Mouse (Mus musculus) midbrain, postnatal 0 days (tissue): ENCODE measurements around the gene Hspa12b. TPM values are rescaled to one million over a fixed set of nuclear protein-coding genes. Genes with fewer than 3 reads are reported as not detected.
"Not testable (repeated sequence)": the region's sequence is repeated elsewhere in the genome, so short reads cannot be mapped to it uniquely, and the experiment has no call there.

Experiments used
- ATAC-seq: fragments of 200-750 bp; cut with Nextera tagmentation; 2 replicates; pipeline ENCODE4 v1.8.0; 2017; ENCODE audit warnings: moderate number of reproducible peaks, mild to moderate bottlenecking, moderate TSS enrichment, moderate library complexity; ENCODE audit not compliant: low FRiP score
- DNase-seq: peaks from one replicate; pipeline ENCODE4 v3.0.0-alpha.2; 2015; ENCODE audit warnings: low spot score
- H3K27ac ChIP-seq: fragments of 300-500 bp; sonication (generic); 2 replicates; pipeline ENCODE4 v1.5.1; 2014; ENCODE audit warnings: low read depth, mild to moderate bottlenecking, low read length, mixed read lengths
- H3K27me3 ChIP-seq: fragments of 300-500 bp; sonication (generic); 2 replicates; pipeline ENCODE4 v1.6.1; 2014; ENCODE audit warnings: low read length, control low read depth, mixed read lengths; ENCODE audit not compliant: insufficient read depth
- H3K36me3 ChIP-seq: fragments of 300-500 bp; sonication (generic); 2 replicates; pipeline ENCODE4 v1.6.1; 2014; ENCODE audit warnings: low read length, control low read depth, mixed read lengths; ENCODE audit not compliant: insufficient read depth
- H3K4me1 ChIP-seq: fragments of 300-500 bp; sonication (generic); 2 replicates; pipeline ENCODE4 v1.6.1; 2014; ENCODE audit warnings: mild to moderate bottlenecking, control low read depth, antibody characterized with exemption, low read length, mixed read lengths; ENCODE audit not compliant: insufficient read depth
- H3K4me2 ChIP-seq: fragments of 300-500 bp; sonication (generic); 2 replicates; pipeline ENCODE4 v1.6.1; 2014; ENCODE audit warnings: low read depth, mild to moderate bottlenecking, low read length, mixed read lengths; ENCODE audit not compliant: poor library complexity, severe bottlenecking
- H3K4me3 ChIP-seq: fragments of 300-500 bp; sonication (generic); 2 replicates; pipeline ENCODE4 v1.5.1; 2014; ENCODE audit warnings: low read depth, mild to moderate bottlenecking, low read length, moderate library complexity
- H3K9ac ChIP-seq: fragments of 300-500 bp; sonication (generic); replicated peaks from 2 replicates; pipeline ENCODE4 v1.6.1; 2014; ENCODE audit warnings: mild to moderate bottlenecking, low read length, moderate library complexity, mixed read lengths; ENCODE audit not compliant: poor library complexity, severe bottlenecking
- H3K9me3 ChIP-seq: fragments of 300-500 bp; sonication (generic); 2 replicates; pipeline ENCODE4 v1.6.1; 2016; ENCODE audit warnings: low read length, control low read depth
- CTCF ChIP-seq: IDR thresholded peaks from 2 replicates; pipeline ENCODE4 v1.5.1; 2016; ENCODE audit warnings: antibody characterized with exemption, mild to moderate bottlenecking
- WGBS: fragments of 180-500 bp; shearing (Covaris S2); extraction: QIAGEN DNeasy Blood & Tissue Kit; methylation state at CpG from one replicate; pipeline ENCODE4 v1.1.7; 2014; 5-methylcytosine and 5-hydroxymethylcytosine counted together
- polyA plus RNA-seq: library from polyadenylated mRNA; unstranded; fragments of >200 nt; fragmentation: Nextera tagmentation; extraction: Ambion mirVana; gene quantifications from 2 replicates; pipeline ENCODE4 v1.2.1, GENCODE M21; 2015
- total RNA-seq: library from RNA; depleted of rRNA; stranded (reverse); fragments of >200 nt; gene quantifications from 2 replicates; pipeline ENCODE4 v1.2.3, GENCODE M21; 2014

Gene Hspa12b
- total and polyA plus RNA-seq, 2 experiments from 2014 or later, result 2.9 to 11.1 TPM

- no peaks in the 10 kb centered on the region for H3K27me3 ChIP-seq
- no peak overlapping the region for H3K4me2 ChIP-seq
- TF ChIP-seq CTCF, result no peak
- DNase-seq (no peak), ATAC-seq (no peak)
- H3K4me3 ChIP-seq, result no peak overlapping the region
- no peak overlapping the region for H3K27ac ChIP-seq
- H3K36me3 ChIP-seq, result no peaks in the 10 kb centered on the region
- no peaks in the 10 kb centered on the region for H3K4me1 ChIP-seq
- no peak overlapping the region for H3K9ac ChIP-seq
- no peaks in the 10 kb centered on the region for H3K9me3 ChIP-seq
- 82% methylated on average over 4 of the region's 4 CpGs for WGBS
Measured at GRCm38 (mm10) chr2:131104021-131104420, 23.1 kb upstream of the Hspa12b start.

- H3K9me3 ChIP-seq, H3K9ac ChIP-seq, H3K36me3 ChIP-seq, DNase-seq, H3K4me2 ChIP-seq, H3K4me3 ChIP-seq, H3K27me3 ChIP-seq, H3K27ac ChIP-seq, H3K4me1 ChIP-seq, ATAC-seq: not testable (repeated sequence)
- 70% methylated on average over 4 of the region's 4 CpGs for WGBS
Measured at GRCm38 (mm10) chr2:131105061-131105460, 22.0 kb upstream of the Hspa12b start.

- Histone ChIP-seq H3K9ac (no peak overlapping the region), H3K36me3 (no peaks in the 10 kb centered on the region), H3K9me3 (no peaks in the 10 kb centered on the region), H3K4me1 (no peaks in the 10 kb centered on the region), H3K27ac (no peak overlapping the region), H3K4me3 (no peak overlapping the region), H3K27me3 (no peaks in the 10 kb centered on the region), H3K4me2 (no peak overlapping the region)
- TF ChIP-seq CTCF, result no peak
- DNase-seq (no peak), ATAC-seq (no peak)
- 86% methylated on average over 5 of the region's 5 CpGs for WGBS
Measured at GRCm38 (mm10) chr2:131105989-131106388, 21.1 kb upstream of the Hspa12b start.

DNA sequence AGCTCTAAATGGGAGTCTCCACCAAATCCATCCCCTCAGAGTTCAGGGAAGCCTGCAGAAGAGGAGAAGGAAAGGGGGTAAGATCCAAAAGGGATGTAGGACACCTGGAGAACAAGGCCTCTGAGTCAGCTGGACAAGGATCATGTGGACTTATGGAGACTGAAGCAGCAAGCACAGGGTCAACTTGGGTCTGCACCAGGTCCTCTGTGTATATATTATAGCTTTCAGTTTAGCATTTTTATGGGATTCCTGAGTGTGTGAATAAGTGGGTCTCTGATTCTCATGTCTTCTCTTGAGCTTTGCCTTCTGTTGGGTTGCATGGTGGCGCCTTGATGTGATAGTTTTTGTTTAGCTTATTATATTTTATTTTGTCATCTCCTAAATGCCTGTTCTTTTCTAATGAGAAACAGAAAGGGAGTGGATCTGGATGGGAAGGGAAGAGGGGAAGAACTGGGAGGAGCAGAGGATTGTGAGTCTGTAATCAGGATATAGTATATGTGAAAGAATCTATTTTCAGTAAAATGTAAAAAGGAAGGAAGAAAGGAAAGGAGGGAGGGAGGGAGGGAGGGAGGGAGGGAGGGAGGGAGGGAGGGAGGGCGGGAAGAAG lies 8.0 kb upstream of the Hspa12b start:
- DNase-seq (no peak), ATAC-seq (no peak)
- H3K27me3 ChIP-seq, result no peaks in the 10 kb centered on the region
- no peaks in the 10 kb centered on the region for H3K4me1 ChIP-seq
- no peak for TF ChIP-seq CTCF
- no peak overlapping the region for H3K27ac ChIP-seq
- no peaks in the 10 kb centered on the region for H3K9me3 ChIP-seq
- no peak overlapping the region for H3K4me2 ChIP-seq
- H3K9ac ChIP-seq, result no peak overlapping the region
- no peak overlapping the region for H3K4me3 ChIP-seq
- 89% methylated on average over 2 of the region's 2 CpGs for WGBS
- H3K36me3 ChIP-seq, result no peaks in the 10 kb centered on the region

- no peak for ATAC-seq
- no peaks in the 10 kb centered on the region for H3K9me3 ChIP-seq
- DNase-seq, result no peak
- no peaks in the 10 kb centered on the region for H3K27me3 ChIP-seq
- no peak for TF ChIP-seq CTCF
- H3K9ac ChIP-seq, result no peak overlapping the region
- 76% methylated on average over 3 of the region's 3 CpGs for WGBS
- H3K4me2 ChIP-seq, result no peak overlapping the region
- H3K27ac ChIP-seq, result no peak overlapping the region
- 0 out of 2 replicates have a peak, but pooled peaks cover 8% of the 10 kb centered on the region for H3K4me1 ChIP-seq
- H3K36me3 ChIP-seq, result no peaks in the 10 kb centered on the region
- no peak overlapping the region for H3K4me3 ChIP-seq
Measured at GRCm38 (mm10) chr2:131124166-131124565, 2.9 kb upstream of the Hspa12b start.

- WGBS, result 89% methylated on average over 9 of the region's 9 CpGs
- Histone ChIP-seq H3K9ac (no peak overlapping the region), H3K4me3 (no peak overlapping the region), H3K27ac (no peak overlapping the region), H3K4me2 (no peak overlapping the region), H3K27me3 (no peaks in the 10 kb centered on the region), H3K36me3 (no peaks in the 10 kb centered on the region), H3K4me1 (0 out of 2 replicates have a peak, but pooled peaks cover 8% of the 10 kb centered on the region), H3K9me3 (no peaks in the 10 kb centered on the region)
- DNase-seq (no peak), ATAC-seq (no peak)
- TF ChIP-seq CTCF, result no peak
Measured at GRCm38 (mm10) chr2:131125157-131125963, 1.7 kb upstream of the Hspa12b start.
